Mouse (Mus musculus) retina, adult 2 months (tissue): ENCODE measurements around the gene Elp6.
A peak's percentile ranks its signal among the peaks of the same experiment; 100 is the strongest.
"Not testable (repeated sequence)": the region's sequence is repeated elsewhere in the genome, so short reads cannot be mapped to it uniquely, and the experiment has no call there.

Source experiments
- DNase-seq: peaks from one replicate; pipeline ENCODE4 v3.0.0-alpha.2; 2012; ENCODE audit warnings: low read depth, low spot score

The Elp6 gene

DNA sequence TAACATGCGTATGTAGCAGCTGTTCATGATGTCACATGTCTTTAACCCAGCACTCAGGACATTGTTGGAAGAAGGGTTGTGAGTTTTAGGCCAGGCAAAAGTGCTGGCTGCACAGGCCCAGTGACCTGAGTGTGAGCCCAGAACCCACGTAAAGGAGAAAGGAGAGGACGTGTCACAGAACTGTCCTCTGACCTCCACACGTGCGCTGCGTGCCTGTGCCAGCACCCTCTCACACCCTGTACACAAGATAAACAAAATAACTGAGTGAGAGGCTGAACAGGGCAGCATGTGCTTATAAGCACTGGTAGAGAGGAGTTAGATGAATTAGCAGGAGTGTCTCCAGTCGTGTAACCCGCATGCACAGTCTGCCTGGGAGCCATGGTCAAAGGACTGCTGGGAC, 11.5 kb downstream of the Elp6 start:
- no peak for DNase-seq

DNA sequence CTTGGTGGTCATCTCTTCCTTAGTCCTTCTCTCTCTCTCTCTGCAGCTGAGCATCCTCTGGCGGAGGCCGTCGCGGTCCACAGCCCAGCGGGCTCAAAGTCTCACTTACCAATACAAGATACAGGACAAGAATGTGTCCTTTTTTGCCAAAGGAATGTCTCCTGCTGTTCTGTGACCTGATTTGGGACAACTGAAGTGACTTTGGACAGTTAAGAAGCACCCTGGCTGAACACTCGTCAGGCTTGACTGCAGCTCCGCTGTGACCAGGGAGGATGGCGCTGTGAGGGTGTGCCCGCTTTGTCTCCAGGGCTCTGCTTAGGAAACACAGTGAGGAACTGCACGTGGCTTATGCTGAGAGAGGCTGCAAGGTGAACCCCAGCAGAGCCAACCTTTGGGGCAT, 15.8 kb downstream of the Elp6 start:
- no peak for DNase-seq

DNA sequence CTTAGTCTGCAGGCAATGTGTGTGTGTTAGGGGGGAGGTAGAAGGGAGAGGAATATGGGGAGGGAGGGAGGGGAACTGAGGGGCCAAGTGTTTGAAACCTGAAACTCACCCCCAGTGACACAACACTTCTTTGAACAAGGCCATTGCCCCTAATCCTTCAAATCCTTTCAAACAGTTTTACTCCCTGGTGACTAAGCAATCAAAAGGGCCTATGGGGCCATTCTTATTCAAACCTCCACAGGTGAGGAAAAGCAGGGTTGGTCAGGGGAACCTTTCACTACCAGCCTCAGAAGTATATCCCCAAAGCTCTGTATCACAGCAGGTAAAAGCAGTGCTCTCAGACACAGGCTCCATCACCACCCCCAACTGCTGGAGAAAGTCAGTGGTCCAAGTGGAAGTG, 18.0 kb downstream of the Elp6 start:
- no peak for DNase-seq

DNA sequence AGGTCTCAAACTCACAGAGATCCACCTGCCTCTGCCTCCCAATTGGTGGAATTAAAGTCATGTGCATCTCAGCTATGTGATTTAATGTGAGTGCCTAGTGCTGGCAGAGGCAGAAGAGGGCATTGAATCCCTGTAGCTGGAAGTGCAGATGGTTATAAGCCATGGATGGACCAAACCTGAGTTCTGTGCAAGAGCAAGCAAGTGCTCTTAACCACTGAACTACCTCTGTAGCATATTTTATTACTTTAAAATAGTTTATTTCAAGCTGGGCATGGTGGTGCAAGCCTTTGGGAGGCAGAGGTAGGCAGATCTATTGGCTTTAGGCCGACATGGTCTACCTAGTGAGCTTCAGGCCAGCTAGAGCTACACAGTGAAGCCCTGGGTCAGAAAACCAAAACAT, 19.2 kb downstream of the Elp6 start:
- no peak for DNase-seq

DNA sequence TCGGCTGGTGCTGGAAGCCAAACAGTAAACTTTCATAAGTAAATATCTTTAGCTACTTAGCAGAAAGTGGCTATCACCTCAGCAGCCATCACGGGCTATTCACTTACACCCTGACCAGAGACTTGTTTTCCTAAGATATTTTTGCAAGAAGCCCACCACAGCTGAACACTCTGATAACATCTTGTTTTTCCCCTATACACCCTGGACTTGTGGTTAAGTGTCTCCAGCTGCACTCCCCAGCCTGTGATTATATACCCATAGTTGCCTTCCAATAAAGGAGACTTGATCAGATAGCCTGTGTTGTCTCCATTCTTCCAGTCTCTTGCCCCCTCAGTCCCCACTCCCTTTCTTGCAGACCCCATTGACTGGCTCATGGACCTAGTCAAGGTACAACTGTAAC, 23.2 kb downstream of the Elp6 start:
- no peak for DNase-seq

DNA sequence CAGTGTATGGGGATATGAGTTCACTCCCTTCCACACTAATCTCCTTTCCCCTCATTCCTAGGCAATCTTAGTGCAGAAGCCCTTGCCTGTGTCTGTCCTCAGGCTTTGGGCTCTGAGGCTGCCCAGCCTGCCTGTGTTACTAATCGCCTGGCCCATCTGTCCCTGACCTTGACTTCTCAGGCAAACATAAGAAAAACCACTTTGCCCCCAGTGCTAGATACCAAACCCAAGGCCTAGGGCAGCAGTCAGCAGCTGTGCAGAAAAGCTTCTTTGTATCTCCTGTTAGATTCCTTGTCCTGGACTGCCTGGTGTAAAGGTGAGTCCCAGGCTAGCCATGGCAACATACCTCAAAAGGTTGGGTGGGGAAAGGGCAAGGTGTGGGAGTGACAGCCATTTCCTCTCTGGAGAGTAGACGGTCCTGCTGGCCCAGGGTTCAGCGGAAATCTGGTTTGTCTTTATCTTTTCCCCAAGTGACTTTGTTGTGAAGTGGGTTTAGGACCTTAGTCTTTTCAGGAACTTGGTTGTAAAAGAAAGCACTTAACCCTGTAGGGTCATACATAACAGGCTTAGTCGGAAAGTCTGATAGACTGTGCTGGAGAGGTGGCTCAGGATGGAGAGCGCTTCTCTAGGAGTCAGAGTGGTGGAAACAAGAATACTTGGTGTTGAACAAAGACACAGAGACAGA, 24.1 kb downstream of the Elp6 start:
- DNase-seq = no peak

GRCm38 (mm10) chr9:110329655-110330054, 24.7 kb downstream of the Elp6 start:
- no peak for DNase-seq

GRCm38 (mm10) chr9:110330341-110330740, 25.4 kb downstream of the Elp6 start:
- no peak for DNase-seq

GRCm38 (mm10) chr9:110330913-110331312, 25.9 kb downstream of the Elp6 start:
- not testable (repeated sequence) for DNase-seq

DNA sequence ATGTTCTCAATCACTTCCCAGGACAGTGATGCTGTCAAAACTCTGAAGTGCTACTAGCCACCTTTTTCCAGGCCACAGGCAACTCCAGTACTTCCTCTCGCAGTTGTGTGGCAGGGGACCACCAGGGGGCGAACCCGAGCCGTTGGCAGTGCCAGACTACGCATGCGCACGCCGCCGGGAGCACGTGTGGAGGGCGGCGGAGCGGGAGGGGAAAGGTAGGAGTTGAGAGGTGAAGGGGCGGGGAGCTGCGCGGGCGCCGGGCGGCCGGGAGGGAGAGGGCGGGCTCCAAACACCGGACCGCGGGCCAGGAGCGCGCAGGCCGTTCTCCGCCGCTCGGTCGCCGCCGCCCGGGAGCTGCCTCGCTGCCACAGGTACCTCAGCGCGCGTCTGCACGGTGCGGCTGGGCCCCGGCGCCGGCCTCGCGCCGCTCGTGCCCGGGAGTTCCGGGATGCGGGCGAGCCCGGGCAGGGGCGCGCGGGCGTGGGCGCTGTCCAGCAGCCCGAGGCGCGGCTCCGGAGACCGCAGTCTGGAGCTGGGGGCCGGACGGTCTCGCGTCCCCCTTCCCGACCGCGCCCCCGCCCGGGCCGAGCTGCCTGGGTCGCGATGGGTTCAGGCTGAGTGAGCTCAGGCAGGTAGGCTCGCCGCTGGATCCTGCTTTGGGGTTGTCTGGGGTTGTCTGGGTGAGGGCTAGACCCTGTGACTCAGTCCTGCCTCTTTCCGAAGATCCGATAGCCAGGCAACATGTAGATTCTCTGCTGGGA, 28.3 kb downstream of the Elp6 start, which contains the start of gene Scap:
Gene Scap (plus strand): TSS at position 154 of the 761 bp plus-strand sequence.
- DNase-seq = peak; percentile 90

DNA sequence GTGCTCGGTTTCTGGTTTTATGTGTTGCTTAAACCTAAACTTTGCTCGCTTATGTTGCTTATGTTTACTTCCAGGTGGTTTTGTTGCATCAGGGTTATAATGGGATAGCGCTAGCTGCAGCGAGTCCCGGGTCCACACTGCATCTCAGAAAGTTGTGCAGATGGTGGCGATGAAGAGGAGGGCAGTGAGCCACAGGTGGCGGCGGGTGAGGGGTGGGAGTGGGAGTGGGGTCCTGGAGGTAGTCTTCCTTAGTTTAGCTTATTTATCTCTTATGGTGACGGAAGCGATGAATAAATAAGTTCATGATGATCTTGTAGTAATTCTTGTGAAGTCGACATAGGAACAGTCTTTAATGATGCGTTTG, 28.9 kb downstream of the Elp6 start:
- no peak for DNase-seq

GRCm38 (mm10) chr9:110334849-110335248, 29.9 kb downstream of the Elp6 start:
- DNase-seq = no peak

GRCm38 (mm10) chr9:110340037-110340750, 35.2 kb downstream of the Elp6 start:
- DNase-seq = peak; percentile 30

DNA sequence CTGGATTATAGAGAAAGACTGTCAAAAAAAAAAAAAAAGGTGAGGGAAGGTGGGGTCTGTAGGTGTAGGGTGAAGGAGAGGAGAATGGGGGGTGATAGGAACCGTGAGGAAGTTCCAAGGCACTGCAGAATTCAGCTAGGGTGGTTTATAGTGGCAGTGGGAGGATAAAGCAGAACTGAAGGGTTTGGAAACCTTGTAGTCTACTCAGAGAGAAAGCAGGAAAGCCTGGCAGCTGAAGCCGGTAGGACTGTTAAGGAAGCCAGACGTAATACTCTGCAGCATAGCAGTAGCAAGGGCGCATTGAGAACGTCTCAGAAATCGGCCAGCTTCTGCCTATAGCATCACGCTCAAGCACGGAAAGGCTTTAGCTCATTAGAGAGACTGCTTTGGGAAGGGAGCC, 37.0 kb downstream of the Elp6 start:
- DNase-seq = no peak

- no peak for DNase-seq
Measured at GRCm38 (mm10) chr9:110343805-110344204, 38.8 kb downstream of the Elp6 start.

DNA sequence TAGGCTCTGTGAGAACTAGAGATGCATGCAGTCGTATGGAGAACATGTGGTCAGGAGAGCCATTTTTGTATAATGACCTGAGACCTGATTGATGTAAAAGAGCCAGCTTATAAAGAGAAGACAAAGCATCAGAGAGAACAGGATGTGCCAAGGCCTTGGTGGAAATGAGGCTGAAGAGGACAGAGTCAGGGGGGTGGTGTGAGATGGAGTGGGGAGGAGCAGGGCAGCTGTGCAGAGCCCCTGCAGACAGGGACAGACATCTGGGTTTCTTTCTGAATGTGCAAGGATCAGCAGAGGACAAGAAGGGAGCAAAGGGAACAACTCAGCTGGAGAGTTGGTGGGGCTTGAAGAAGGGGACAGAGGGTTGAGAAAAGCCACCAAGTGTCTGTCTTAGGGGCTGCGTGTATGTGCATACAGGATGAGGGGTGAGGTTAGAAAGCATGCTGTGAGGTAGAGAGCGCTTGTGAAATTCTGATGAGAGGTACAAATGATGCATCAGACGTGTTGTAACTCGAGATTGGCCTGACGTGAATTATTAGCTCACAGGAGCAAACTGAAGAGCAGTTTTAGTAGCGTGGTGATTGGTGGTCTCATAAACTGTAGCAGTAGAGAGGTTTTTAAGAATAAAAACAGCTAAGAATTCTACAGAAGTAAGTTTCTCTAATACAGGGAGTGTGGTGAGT, 40.2 kb downstream of the Elp6 start:
- no peak for DNase-seq

GRCm38 (mm10) chr9:110348899-110349298, 43.9 kb downstream of the Elp6 start:
- no peak for DNase-seq

GRCm38 (mm10) chr9:110350188-110350587, 45.2 kb downstream of the Elp6 start:
- no peak for DNase-seq

DNA sequence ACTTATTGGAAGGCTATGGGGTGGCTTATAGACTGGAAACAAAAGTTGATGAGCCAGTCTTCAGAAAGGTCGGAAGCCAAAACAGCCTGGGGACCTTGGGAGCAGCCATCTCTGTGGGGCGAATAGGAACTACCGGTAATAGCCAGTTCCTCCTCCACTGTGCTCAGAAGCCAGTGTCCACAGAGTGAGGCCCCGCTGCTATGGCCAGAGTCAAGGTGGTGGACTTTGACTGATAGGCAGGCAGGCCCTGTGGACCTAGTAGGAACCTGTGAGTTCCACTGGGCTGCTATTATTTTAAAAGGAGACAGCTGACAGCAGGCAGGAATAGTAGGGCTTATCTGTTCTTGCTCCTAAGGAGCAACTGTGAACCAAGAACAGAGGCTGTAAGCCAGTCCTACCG, 45.6 kb downstream of the Elp6 start:
- DNase-seq = no peak

- DNase-seq = no peak
Measured at GRCm38 (mm10) chr9:110351350-110351749, 46.4 kb downstream of the Elp6 start.

- no peak for DNase-seq
Measured at GRCm38 (mm10) chr9:110351932-110352632, 47.1 kb downstream of the Elp6 start.
